Mouse (Mus musculus): ENCODE results near the gene Cd200. TPM values are rescaled to one million over a fixed set of nuclear protein-coding genes. Genes with fewer than 3 reads are reported as not detected.

The Cd200 gene
- total RNA-seq, 2 experiments from 2014 or later, result 19.6 to 20.7 TPM

DNA sequence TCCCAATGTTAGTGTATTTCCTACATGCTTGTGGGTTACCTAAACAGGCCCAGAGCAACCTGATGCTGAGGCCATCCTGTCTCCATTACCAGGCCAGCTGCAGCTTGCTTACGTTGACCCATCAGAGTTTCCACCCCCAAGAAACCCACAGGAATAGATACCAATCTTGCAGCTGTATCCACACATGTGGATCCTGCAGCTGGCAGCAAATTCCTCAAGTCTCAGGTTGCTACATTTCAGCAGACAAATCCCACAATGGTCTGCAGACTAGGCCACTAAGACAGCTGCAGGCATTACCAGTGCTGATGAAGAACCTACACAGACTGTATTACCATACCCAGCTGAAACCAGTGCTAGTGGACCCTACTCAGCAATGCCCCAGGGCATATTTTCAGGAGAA lies 72.4 kb downstream of the Cd200 start:
- DNase-seq, result no peak

DNA sequence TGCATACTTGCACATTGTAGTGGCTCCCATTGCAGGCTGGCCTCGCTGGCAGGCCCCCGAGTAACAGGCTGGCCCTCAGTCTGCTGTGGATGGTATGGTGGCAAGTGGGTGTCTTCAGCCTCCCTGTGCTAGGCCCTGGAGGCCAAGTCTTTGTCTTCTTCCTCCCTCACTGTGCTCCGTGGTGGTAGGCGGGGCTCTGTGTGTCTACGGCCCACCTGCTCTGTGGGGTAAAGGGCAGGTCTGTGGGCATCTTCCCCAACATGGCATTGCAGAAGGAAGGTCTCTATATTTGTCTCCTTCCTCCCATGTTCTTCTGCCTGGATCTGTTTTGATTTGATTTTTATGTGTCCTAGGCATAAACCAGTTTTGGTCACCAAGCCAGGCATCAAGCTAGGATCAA lies 74.0 kb downstream of the Cd200 start:
- no peak for DNase-seq

DNA sequence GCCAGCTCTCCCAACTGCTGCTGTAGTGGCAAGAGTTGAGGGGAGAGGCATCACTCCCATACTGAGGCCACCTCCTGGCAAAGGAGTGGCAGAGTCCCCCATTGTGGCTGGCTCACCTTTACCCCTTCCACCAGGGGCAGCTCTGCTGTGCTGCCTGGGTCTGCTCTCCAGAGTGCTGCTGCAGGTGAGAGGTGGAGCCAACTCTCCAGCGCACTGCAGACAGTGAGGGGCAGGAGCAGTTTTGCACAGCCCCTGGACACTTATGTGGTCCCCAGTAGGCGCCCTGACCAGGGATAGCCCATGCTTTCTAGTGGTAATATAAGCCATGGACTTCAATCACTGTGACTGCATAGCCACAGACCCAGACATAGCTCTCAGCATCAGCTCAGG lies 74.5 kb downstream of the Cd200 start:
- DNase-seq, result no peak

DNA sequence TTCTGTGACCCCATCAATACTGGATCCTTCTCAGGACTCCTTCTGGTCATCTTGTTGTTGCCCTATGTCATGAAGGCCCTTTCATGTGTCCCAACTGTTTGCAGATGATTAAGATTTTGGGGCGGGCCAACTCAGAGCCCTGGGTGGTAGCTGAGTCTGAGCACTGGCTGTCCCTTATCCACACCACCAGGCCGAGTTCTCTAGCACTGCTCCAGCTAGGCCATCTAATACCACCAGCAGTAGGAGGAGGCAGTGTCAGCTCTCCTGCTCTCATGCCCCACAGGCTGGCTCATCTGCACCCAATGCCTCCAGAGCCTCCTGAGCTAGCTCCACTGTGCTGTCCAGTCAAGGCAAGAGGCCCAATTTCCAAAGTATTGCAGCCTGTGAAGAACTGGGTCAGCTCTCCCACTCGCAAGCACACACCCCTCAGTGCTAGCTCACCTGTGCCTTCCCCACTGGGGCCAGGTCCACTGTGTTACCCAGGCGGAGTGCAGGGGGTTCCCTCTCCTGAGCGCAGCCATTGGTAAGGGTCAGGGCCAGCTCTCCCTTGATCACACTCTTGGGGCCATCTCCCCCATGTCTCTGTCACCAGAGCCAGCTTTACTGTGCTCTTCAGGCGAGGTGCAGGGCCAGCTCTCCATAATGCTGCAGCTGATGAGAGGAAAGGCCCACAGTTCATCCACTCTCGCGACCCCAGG lies 75.0 kb downstream of the Cd200 start:
- no peak for DNase-seq

DNA sequence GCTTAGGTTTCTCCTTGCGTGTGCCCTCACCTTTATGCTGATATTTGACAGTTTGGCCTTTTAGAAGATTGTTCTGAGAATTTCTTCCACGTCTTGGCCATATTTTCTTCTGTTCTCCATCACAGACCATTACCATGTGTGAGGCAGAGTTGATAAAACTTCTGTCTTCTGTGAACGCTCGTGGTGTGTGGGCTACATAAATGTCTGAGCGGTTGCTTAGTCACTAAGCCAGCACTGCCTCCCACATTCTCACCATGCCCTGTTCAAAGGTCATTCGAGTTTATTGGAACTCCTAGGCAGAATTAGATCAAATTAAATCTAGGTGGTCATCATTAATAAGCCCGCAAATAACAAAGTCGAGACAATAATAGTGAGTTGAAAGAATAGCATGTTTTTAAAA lies 76.3 kb downstream of the Cd200 start:
- DNase-seq, result no peak

Other genes with a start within 250 kb of the Cd200 start
- gene Btla, start 184.7 kb downstream of the Cd200 start, total RNA-seq (2021), result under 1 TPM in 1 of 2 experiments, not detected in 1; 0.23 TPM
- gene Gm609, start 83.9 kb upstream of the Cd200 start, total RNA-seq (2021), result under 1 TPM in 1 of 2 experiments, not detected in 1; 0.21 TPM
- not detected for gene Gm17783, start 123.0 kb upstream of the Cd200 start, total RNA-seq (2021)
- not detected for gene Slc9c1, start 126.3 kb upstream of the Cd200 start, total RNA-seq (2021)
- under 1 TPM in 1 of 2 experiments, not detected in 1; 0.19 TPM for gene Gcsam, start 201.3 kb upstream of the Cd200 start, total RNA-seq (2021)
- not detected for gene BC016579, start 245.0 kb upstream of the Cd200 start, total RNA-seq (2021)

All from gastrocnemius, postnatal 25 days (tissue).